Mouse (Mus musculus): ENCODE results near the gene Selenoi. TPM values are rescaled to one million over a fixed set of nuclear protein-coding genes. Genes with fewer than 3 reads are reported as not detected.

Selenoi gene
- total RNA-seq, 2 experiments from 2014 or later: 17.4 to 19.8 TPM

DNA sequence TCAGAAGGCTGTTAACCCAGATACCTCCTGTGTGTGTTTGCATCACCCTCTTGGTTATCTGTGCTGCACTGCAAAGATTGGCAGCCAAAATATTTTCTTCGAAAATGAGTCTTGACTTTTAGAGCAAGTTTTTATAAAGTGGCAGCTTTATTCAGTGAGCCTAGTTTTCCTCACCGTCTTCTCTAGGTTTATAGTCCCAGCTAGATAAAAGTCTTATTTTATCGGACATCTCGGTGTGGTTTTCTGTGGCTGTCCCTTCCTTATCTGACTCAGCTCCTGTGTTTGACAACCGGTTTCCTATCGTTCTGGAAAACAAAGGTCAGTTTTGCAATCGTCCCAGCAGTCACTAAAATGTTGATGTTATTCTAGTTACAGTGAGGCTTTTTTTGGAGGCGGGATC is 1.6 kb downstream of the Selenoi start:
- no peak for DNase-seq
- intact Hi-C loops (cut with DNase I): no loop called here

DNA sequence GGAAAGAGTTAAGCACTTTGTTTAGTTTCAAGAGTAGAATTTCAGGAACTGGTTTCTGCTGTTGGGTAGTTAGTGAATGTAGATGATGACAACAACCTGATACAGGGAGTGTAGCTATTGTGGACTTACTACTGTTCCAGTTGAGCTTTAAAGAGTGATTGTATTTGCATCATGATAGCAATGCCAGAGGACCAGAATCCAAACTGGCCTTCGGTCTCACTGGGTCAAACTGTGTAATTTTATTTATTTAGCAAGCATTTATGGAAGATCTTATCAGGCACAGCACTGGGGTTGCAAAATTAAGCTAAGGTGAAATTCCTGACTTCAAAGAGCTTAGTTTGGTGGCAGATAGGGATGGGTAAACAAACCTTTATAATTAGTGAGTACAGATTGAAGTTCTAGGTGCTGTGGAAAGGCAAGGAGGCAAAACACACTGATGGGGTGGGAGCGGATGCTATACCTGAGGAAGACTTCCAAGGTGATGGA is 3.3 kb downstream of the Selenoi start:
- no peak for DNase-seq
- intact Hi-C loops (cut with DNase I): no loop called here

DNA sequence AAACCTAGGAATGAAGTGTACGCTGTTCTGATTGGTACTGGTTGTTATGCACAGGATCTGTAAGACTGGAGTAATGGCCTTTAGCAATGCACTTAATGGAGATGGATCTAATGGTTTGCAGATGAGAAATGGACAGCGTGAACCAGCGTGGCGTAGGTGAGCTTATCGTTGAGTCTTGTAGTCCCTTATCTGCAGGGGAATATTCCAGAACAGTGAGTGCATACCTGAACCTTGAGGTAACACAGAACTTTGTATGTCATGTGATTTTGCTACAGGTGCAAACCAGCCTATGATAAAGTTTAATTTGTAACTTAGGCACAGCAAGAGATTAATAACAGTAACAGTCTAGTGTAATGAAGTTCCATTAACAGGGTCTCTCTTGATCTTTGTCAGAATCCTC is 6.2 kb downstream of the Selenoi start:
- intact Hi-C loops (cut with DNase I): no loop called here
- no peak for DNase-seq

DNA sequence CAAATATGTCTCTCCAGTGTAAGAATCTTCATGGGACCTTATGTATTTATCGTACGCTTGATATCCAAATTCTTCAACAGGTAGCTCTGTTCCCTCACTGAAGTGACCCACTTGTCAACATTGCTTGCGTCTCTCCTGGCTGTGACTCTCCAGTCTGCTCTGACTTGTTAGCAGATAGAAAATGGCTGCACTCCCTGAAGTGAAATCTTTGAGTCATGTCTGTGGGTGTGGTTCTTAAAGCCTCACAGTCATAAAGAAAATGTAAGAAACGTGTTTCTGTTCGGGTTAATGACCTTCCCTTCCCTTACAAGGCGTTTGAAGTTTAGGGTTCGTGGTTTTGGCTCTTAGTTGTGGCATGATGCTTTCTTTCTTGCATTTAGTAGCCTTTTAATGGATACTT is 8.2 kb downstream of the Selenoi start:
- no peak for DNase-seq

DNA sequence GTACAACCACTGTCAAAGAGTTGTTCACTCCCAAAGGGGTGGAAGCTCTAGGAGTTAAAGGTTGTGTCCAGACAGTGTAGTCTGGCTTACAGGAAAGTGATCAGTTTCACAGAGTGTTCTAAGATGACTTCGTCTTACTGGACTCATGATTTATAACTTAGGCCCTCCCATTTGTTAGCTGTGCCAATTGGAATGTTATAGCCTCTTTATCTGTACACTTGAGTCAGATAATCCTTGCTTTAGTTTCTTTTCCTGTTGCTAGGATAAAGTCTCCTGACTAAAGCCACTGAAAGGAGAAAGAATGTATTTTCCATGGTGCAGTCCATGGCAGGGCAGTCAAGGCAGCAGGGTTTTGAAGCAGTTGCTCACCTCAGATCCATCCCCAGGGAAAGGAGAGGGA is 10.0 kb downstream of the Selenoi start:
- peak; percentile 16 to 18 for DNase-seq
- intact Hi-C loops (cut with DNase I): no loop called here

More for the DNA sequence above, 8.2 kb downstream of the Selenoi start:
- intact Hi-C loops (cut with DNase I): no loop called here

DNA sequence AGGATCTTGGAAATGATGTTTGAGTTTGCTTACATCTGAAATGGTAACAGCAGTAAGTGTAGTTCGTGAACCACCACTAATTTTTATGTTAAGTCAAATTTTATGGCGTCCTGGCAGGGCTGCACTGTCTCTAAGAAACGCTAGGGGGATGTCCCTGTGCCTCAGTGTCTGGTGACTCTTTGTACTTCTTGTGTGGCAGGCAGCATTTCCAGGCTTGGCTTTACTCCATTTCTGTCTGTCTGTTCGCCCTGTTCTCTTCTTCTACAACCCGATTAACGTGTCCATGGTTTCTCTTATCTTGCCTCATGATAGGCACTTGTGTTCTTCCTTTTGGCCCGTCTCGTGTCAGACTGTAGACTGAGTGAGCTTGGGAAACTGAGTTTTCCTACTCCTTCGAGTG is 11.4 kb downstream of the Selenoi start:
- peak; percentile 12 to 15 for DNase-seq
- intact Hi-C loops (cut with DNase I): no loop called here

DNA sequence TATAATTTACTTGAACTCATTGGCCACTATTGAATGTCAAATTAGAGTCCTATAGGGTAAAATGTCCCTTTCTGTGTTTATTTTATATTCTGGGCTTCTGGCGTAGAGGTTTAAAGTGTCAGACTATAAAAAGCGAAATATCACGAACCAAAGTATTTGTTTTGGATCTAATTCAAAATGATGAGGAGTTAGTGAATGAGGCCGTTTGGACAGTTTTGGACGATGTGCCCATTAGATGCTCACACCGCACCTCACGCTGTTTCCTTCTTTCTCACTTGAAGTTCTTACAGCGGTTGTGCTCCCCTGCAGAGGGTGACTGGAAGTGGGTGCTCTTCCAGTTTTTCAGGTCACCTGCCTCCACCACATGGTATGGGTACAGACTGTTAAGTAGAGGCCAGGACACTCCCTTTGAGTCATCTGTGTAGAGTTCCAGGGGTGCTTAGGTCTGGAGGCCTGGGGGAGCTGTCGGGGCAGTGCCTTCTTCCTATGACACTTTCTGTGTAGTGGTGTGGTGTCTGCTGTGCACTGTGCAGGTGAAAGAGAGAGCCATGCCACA is 13.6 kb downstream of the Selenoi start:
- DNase-seq: no peak
- intact Hi-C loops (cut with DNase I): no loop called here

DNA sequence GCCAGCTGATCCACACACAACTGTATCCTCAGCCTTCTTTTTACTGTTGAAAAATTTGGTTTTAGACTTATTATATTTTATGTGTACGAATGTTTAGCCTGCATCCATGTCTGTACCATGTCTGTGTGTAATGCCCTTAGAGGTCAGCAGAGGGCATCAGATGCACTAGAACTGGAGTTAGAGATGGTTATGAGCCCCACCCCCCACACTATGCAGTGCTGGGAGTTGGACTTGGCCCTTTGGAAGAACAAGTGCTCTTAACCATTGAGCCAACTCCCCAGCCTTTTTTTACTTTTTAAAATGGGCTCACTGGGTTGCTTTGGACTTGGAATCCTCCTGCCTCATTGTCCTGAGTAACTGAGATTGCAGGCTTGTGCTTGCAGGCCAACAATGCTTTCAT is 15.3 kb downstream of the Selenoi start:
- intact Hi-C loops (cut with DNase I): no loop called here
- DNase-seq: no peak

DNA sequence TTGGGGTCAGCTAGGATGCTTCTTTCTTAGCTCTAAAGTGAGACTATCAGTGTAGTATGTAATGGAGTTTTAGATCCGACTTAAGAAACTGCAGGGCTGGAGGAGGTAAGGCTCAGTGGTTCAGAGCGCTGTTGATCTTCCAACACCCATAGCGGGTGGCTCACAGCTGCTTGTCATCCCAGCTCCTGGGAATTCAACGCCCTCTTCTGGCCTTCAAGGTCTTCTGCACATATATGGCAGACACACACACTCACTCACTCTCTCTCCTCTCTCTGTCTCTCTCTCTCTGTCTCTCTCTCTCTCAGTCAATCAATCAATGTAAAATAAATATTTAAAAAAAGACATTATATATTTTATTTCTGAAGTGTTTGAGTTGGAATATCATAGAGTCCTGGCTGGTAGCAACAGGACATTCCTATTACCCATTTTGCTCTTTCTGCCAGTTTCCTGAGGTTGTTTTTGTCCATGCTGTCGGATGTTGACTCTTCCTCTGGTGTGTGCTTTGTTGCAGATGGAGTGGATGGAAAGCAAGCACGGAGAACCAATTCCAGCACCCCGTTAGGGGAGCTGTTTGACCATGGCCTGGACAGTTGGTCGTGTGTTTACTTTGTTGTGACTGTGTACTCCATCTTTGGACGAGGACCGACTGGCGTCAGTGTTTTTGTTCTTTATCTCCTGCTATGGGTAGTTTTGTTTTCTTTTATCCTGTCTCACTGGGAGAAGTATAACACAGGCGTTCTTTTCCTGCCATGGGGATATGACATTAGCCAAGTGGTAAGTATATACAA is 23.4 kb downstream of the Selenoi start:
- DNase-seq: no peak
- intact Hi-C loops (cut with DNase I): no loop called here

DNA sequence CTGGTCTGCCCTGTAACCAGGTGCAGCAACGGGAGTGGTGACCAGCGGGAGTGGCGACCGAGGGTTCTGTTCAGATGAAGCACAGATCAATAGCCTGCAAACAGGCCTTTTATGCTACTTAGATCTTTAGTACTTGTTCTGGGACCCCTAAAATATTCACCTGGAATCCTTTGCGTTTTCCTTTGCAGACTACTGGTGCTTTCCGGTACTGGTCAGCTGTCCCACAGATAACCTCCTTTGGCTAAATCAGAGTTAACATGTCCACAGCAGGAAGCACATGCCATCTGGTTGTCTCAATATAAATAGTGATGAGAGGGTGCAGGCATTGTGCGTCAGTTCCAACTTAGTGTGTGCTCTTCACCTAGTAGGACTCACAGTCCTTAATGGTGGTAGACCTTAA is 26.4 kb downstream of the Selenoi start:
- DNase-seq: no peak
- intact Hi-C loops (cut with DNase I): no loop called here

DNA sequence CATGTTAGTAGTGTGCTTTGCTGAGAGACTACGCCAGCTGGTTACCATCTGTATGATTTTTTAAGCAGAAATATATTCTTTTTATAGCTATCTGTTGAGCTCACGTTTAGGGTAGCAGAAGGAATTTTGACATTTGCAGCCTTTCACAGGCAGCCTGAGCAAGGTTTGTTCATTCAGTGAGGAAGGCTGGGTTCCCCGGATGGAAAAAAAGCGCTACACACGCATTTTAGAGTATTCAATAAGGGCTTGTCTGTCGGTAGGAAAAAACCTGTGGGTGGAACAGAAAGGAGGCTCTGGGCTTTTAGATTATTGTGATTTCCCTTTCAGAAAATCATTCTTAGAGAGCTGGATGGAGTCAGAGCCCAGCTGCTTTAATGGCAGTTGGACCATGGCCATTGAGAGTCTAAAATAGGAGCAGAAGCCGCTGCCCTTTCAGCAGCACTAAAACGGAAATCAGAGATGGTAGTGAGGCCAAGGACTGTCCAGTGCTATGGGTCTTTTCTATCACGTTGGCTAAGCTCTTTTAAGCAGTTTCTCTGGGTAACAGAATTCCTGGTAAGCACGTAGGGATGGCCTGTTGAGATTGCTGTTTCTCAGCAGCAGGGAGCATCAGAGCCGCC is 38.3 kb downstream of the Selenoi start:
- intact Hi-C loops (cut with DNase I): no loop called here
- peak; percentile 42 to 54 for DNase-seq

DNA sequence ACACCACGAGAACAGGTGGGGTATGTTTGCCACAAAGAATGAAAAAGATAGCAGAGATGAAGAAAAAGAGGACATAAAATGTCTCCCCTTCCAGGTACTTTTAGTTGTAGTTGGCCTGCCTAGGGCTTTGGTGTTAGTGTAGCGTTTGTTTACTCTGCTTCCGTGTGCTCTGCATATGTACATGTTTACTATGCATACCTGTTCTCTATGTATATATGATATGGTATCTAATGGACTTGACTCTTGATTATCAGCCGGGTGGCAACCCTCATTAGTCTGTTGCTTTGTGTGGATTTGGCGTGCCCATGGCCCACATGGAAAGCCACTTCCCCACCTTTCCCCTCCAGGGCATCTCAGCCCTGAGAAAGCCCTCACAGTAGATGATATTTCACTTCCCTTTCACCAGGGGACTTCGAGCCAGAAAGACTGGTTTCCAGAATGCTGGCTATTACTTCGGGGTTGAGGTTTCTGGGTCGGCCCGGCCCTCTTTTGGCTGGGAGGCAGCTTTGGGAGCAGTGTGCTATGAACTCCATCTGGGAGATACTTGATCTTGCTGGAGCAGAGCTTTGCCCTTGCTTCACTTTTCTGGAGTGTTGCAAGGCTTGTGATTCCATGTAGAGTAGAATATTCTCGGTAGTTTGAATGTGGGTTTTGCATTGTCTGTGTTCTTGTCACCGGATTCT is 39.4 kb downstream of the Selenoi start:
- intact Hi-C loops (cut with DNase I): no loop called here

DNA sequence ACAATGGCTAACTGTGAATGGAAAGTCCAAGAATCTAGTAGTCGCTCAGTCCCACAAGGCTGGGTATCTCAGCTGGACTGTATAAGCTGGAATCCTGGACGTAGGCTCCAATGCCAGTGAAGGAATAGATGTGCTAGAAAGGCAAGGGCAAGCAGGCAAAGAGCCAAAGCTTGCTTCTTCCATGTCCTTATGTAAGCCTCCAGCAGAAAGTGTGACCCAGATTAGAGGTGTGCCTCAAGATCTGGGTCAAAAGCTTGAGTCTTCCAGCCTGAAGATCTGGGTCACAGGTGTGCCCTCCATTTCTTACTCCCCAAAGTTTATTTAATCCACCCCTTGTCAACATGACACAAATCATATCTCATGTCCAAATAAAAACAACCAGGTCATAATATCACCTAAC is 44.0 kb downstream of the Selenoi start:
- intact Hi-C loops (cut with DNase I): no loop called here
- DNase-seq: no peak

More for the DNA sequence above, 39.4 kb downstream of the Selenoi start:
- peak; percentile 35 to 36 for DNase-seq

DNA sequence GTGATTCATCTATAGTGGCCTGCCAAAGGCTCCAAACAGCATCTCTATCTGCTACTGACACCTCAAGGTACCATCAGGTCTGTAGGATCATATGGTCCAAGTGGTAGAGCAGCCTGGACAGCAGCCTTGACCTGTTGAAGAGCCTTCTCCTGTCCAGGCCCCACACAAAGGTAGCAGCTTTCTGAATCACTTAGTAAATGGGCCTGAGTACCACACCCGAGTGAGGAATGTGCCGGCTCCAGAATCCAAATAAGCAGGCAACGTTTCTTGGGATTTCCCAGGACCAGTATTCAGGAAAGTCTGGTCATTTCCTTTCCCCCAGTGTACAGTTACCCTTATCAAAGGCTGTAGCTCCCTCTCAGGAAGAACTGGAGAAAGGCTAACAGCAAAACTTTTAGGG is 46.6 kb downstream of the Selenoi start:
- intact Hi-C loops (cut with DNase I): no loop called here
- no peak for DNase-seq

DNA sequence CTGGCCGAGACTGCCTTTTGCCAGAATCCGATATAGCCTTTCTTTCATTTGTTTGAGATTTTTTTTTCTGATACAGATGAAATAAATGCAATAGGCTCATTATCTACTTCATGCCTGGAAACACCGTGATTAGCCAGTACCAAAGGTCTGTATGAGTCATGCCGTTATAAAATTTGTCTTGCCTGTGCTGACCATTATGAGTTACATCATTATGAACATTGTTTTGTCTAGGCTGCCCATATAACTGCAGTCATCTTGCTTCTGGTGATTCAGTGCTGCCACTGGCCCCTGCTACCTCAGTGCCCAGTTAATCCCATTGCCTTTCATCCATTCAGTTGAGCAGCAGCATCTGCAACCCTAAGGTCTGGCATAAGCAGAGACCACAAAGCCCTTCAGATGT is 47.1 kb downstream of the Selenoi start:
- DNase-seq: no peak
- intact Hi-C loops (cut with DNase I): no loop called here

DNA sequence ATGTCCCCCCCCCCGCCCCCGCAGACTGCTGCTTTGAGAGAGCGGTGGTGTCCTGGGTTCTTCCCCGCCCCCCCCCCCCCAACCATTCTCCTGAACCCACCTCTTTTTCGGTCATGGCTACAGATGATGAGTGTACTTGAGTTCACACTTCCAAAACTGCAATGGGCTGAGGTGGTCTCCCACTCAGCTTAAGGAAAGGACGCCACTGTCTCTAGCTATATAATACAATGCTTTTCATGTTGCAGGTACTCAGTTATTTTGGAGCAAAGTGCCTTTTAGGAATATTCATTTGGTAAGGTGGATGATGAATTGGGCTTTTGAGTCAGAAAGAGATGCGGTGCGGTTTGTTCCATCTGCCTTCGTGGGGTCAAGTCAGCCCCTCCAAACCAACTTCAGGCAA is 48.5 kb downstream of the Selenoi start:
- DNase-seq: no peak
- intact Hi-C loops (cut with DNase I): no loop called here

DNA sequence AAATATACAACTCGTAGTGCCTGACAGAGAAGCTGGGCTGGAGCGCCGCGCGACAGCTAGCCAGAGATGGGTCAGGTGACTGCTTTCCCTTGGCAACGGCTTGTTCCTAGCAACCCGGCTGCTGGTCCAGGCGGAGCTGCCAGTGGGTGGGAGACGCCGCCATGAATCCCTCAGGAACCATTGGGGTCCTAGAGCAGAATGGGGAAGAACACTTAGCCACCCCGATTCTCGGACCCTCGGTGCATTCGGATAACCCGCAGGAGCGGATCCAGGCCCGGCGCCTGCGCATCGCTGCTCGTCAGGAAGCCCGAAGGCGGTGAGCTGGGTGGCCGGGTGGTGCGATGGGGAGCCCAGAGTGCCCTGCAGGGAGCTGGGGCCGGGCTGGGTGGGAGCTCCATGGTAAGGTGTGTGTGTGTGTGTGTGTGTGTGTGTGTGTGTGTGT is 48.9 kb downstream of the Selenoi start, which contains the start of gene Drc1:
Gene Drc1 (plus strand): TSS at position 98 of the 442 bp plus-strand sequence.
- DNase-seq: peak; percentile 62 to 71
- intact Hi-C loops (cut with DNase I): no loop called here

DNA sequence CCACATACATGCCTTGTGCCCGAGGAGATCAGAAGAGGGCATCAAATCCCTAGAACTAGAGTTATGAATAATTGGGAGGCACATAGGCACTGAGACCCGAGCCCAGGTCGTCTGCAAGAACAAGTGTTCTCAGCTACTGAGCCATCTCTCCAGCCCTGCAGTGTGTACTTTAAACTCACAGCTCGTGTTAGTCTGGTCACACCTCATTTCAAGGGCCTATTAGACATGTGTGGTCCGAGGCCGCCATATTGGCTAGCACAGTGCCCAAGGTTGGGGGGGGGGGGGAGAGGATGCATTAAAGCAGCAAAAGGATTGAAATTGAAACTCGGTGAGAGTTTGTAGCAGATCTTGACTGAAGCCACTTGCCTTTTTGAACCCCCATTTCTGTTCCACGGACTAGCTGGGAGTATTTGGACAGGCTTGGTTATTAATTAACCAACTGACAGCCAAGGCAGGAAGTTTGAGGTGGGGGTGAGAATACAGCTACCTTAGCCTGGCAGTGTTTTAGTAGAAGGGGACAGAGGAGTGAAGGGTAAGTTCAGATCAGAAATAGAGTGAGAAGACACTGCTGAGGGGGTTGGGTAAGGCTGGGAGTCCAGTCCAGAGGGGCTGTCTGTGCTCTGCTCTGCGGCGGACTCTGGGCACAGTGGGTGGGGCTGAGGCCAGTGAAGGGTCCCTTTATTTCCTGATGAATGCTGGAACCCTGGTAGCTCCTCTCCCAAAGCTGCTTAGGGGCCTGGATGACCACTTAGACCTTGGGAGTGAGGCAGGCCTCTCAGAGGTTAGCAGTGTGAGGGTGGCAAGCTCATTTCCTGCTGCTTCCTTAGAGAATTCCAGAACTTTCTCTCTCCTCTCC is 53.8 kb downstream of the Selenoi start:
- intact Hi-C loops (cut with DNase I): no loop called here
- no peak for DNase-seq

DNA sequence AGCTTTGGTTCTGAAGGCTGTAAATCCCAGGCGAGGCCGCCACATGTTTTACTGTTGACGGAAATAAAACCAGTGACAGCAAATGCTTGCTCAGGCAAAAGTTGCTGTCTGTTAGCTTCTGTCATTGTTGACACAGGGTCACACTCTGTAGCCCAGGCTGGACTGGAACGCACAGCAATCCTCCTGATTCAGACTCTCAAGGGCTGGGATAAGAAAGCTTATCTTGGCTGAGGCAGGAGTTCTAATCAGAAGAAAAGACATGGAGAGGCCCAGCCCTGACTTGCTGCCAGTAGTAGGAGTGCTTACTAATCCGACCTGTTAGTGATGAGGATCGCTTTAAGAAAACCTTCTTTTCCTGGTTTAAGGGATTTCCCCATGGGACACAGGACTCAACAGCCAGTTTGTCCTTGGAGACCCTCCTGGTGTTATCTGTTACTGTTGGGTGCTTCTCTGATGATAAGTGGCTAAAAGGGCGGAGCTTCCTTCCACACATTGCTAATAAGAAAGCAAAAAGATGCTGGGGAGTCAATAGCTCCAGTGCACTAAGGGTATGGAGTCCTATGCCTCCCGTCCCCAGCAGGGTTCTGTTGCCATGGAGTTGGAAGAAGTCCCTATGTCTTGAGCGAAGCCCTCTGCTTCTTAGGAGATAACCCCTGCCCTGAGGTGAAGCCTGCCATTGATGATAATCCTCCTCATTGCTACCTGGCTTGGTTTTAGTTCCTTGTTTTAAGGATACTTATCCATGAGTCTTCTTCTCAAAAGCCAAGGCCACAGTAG is 54.9 kb downstream of the Selenoi start:
- DNase-seq: no peak
- intact Hi-C loops (cut with DNase I): no loop called here

Data from heart, postnatal 10 days (tissue).